Mouse (Mus musculus) left cerebral cortex, adult 9 months (tissue): ENCODE results near the gene Ttpal.

Experiments used
- DNase-seq, 2 experiments: peaks; one replicate each; pipeline ENCODE4 v3.0.0; 2022; ENCODE audit warnings: low spot score in 2 of 2

The Ttpal gene

DNA sequence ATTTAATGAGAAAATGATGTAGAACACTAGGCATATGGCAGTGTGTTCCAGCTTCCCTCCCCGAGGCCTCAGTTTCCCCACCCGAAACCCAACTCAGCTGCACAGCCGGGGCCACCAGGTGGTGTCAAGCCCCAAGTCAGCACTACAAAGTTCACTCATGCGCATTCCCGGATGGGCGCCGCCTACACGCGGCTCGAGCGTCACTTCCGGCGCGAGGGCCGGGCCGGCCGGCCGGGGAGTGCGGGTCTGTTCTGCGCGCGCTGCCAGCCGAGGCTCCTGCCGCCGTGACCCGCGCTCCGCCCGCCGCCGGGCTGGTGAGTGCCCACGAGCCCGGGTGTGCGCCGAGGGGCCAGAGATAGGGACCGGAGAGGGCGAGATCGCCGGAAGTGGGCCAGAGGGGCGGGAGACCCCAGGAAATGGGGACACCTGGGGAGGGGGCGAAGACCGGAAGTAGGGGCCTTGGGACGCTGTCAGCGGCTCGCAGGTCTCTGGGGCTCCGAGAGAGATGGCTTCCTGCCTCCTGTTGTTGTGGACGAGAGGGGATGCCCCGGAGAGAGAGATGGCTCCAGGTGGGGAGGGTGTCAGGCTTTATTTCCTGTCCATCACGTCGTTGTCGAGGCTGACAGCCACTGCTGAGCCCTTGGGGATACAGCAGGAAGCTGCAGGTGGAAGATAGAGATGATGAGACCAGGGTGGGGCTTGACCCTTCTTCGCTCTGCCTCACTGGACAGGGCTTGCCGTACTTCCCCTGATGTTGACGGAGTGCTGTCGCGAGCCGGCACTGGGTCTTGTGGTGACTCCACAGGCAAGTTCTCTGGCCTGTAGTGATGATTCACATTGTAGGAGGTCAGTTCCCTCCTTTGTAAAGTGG lies at the start of gene Ttpal:
Ttpal (plus strand) TSS at position 214 of the 871 bp plus-strand sequence.
- DNase-seq: peak; percentile 55 to 85

DNA sequence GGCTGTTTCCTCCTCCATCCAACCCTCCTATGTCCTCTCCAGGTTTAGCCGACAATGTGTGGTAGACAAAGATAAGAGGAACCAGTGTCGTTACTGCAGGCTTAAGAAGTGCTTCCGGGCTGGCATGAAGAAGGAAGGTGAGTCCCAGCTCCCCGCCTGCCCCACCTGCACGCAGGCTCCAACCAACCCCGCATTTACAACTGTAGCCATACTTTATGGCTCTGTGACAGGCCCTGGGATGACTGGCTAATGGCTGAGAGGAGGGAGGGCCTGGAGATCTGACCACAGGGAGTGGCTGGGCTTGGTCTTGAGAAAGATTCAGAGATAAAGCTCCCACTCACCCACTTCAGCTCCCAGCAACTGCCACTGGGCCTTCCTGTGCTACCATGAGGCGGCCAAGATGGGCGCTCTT lies 49.6 kb upstream of the Ttpal start:
- DNase-seq: no peak

- no peak for DNase-seq
Observed at GRCm38 (mm10) chr2:163554425-163554982, 47.6 kb upstream of the Ttpal start.

DNA sequence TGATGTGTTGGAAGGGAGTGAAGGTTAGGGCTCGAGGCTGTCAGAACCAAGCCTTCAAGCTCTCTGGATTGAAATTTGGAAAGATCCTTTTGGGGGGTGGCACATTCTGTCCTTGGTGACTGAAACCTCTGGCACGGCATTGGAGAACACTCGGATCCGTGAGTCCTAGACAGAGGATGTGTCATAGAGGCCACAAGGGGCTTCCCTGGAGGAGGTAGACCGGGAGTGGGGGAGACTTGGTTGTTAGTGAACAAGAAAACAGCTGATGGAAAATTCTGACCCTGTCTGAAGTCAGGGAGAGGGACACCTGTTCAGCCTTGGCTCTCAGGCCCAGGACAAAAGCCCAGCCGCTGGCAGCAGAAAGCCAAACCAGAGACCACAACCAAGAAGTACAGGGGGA lies 47.1 kb upstream of the Ttpal start:
- DNase-seq: no peak

- DNase-seq: no peak
Observed at GRCm38 (mm10) chr2:163555417-163555816, 46.7 kb upstream of the Ttpal start.

DNA sequence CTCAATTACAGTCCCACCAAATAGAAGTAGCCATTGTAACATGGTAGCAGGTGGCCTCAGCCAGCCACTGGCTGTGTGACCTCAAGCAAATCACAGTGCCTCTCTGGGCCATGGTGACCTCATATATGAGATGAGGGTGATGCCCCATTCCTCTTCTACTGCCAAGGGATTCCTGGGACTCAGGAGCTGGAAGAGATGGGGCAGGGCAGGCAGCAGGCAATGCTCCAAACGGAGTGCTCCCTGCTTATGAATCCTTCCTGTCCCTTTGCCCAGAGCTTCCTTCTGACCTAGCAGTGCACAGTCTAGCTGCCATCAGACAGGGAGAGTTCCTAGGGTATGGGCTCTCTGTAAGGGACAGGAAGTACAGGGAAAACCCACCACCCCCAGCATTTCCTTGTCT lies 43.6 kb upstream of the Ttpal start:
- DNase-seq: no peak

DNA sequence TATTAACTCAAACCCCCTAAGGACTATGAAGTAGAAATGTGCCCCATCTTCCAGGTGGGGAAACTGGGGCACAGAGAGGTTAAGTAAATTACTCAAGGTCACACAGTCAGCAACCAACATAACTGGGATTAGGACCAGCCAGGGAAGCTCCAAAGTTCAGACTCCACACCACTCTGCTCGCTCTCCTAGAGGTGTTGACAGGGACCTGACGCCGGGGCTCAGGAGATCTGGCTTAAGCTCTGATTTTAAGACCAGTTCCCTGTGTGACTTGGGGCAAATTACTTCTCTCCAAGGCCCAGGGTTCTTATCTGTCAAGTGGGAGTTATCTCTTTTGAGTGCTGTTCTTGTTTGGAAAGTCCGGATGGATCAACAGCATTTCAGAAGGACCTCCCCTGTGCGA lies 42.9 kb upstream of the Ttpal start:
- DNase-seq: no peak

- DNase-seq: no peak
Observed at GRCm38 (mm10) chr2:163560247-163560646, 41.9 kb upstream of the Ttpal start.

GRCm38 (mm10) chr2:163561258-163561948 lies 40.7 kb upstream of the Ttpal start:
- no peak for DNase-seq

DNA sequence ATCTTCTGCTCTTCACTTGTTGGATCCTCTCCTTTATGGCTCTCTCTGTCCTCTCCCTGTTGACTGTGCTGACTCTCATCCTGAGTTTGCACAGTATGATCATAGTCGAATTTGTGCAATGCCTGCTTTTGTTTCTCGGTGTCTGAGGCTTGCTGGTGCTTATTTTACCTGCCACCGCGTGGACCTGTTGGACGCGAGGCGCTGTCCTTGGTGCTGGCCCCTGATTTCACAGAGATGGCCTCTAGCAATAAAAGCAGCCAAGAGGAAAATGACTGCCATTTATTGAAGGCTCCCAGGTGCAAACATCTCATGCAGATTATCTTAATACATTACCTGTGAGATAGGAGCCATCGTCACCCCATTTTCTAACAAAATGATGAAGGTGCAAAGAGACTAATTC lies 37.5 kb upstream of the Ttpal start:
- DNase-seq: no peak

- no peak for DNase-seq
Observed at GRCm38 (mm10) chr2:163574321-163574720, 27.8 kb upstream of the Ttpal start.

DNA sequence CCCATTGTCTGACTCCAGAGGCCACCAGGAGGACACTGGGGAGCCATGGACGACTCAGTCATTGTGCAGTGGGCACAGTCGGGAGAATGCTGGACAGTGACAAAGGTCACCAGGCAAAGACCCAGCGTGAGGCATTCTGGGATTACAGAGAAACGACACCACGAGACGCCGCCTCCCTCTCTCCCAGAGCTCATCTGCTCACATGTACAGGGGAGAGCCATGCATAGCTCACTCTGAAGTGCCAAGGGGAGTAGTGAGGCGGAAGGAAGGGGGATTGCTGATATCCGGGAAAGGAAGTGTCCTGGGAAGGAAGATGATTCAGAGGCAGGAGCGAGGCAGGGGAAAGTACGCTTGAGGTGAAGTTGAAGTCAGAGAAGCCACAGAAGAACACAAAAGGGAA lies 26.9 kb upstream of the Ttpal start:
- no peak for DNase-seq

GRCm38 (mm10) chr2:163577986-163578385 lies 24.1 kb upstream of the Ttpal start:
- DNase-seq: no peak

- DNase-seq: no peak
Observed at GRCm38 (mm10) chr2:163580069-163580945, 21.8 kb upstream of the Ttpal start.

DNA sequence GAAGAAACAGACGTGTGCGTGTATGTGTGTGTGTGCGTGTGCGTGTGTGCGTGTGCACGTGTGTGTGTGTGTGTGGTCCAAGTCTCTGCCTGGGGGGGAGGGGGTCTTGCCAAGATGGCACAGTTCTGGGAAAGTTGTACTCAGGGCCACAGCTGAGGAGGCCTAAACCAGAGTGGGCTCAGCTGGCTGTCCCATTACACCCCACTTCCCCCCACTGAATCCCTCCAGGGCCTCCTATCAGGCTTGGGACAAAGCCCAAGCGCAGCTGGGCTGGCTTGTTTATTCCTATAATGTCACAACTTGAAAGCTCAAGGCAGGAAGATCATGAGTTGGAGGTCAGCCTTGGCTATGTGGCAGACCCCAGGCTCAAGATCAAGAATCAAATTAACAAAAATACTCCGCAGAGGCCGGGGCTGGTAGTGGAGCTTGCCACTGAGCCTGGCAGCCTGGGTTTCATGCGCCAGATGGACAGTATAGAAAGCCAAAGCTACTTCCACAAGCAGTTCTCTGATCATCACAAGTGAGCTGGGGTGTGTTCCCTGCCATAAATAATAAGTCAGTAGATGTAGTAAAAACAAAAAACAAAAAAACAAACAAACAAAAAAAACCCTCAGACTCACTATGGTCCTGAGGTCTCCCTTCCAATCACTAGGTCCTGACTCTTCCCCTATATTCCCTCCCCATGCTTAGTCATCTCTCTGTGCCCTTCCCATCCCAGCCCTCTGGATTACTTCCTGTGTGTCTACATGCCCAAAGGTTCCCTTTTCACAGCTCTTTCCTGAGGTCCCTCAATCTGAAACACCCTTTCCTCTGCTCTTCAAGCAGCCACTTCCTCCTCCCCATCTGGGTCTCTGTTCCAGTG lies 18.7 kb upstream of the Ttpal start:
- DNase-seq: no peak

GRCm38 (mm10) chr2:163584088-163584426 lies 18.1 kb upstream of the Ttpal start:
- no peak for DNase-seq

- DNase-seq: no peak
Observed at GRCm38 (mm10) chr2:163586384-163587261, 15.5 kb upstream of the Ttpal start.

GRCm38 (mm10) chr2:163587506-163587905 lies 14.6 kb upstream of the Ttpal start:
- no peak for DNase-seq

DNA sequence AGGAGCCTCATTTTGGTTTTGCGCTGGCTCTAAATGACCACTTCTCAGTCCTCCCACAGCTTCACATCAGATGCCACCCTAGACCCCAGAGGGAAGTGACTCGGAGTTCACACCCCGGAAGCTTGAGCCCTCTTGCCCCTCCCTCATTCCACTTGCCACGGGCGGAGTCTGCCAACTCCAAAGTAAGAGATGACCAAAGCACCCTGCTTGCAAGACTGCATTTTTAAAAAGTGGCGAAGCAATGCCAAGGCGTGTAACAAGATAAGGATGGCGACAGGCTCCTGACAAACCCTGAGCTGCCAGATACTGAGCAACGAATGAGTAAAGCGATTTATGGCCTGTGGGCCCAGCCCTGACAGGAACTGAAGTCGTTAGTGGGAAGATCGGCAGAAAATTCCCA lies 11.9 kb upstream of the Ttpal start:
- no peak for DNase-seq

GRCm38 (mm10) chr2:163590996-163591395 lies 11.1 kb upstream of the Ttpal start:
- DNase-seq: no peak
